Comparison of ENCODE assay signal across 1 mouse cellular context in the genomic region with DNA sequence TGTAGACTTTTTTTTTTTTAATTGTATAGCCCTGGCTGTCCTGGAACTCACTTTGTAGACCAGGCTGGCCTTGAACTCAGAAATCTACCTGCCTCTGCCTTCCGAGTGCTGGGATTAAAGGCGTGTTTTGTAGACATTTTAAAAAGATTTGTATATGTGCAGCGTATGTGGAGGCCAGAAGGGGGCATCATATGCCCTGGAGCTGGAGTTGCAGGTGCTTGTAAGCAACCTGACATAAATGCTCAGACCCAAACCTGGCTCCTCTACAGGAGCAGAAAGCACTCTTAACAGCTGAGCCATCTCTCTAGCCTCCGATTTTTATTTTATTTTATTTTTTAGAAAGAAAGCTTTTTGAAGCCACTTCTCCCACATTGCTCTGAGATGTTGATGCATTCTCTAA.
TF ChIP-seq lines count a peak whose summit lies in the region.

No protein-coding gene starts in this region.

TF ChIP-seq in CH12.LX, 34 proteins besides CTCF, POLR2A, EP300 and RAD21 (continued from another document):
- TF ChIP-seq USF2 (conservative IDR thresholded peaks at IDR 0.05; ENCODE audit: low read depth, low read length): no peak
- TF ChIP-seq TCF12 (IDR thresholded peaks at IDR 0.05; ENCODE audit: low read depth, low read length): no peak
- peak; percentile 31; the same call in 1 of the 2 replicates for TF ChIP-seq SMC3 (IDR thresholded peaks at IDR 0.05; ENCODE audit: low read depth, low read length)
